Mouse (Mus musculus) naive thymus-derived CD4-positive, alpha-beta T cell, adult 5 months (primary cell): ENCODE results near the gene Fbxw19. TPM values are rescaled to one million over a fixed set of nuclear protein-coding genes. Genes with fewer than 3 reads are reported as not detected.

ENCODE experiments used
- polyA plus RNA-seq: library from polyadenylated mRNA; unstranded; fragments of 100-300 nt; shearing (Covaris generic); gene quantifications from one replicate; pipeline ENCODE4 v1.2.1, GENCODE M21; 2017

Gene Fbxw19
- not detected for polyA plus RNA-seq

GRCm38 (mm10) chr9:109495775-109496174, at the start of gene Fbxw19:
Fbxw19 (minus strand) TSS chr9:109495875.

GRCm38 (mm10) chr9:109449040-109449439, 46.6 kb downstream of the Fbxw19 start, which contains the start of gene Fbxw16:
Fbxw16 (minus strand) TSS chr9:109449140.

Other genes starting within 250 kb of the Fbxw19 start
- gene Fbxw14, start 208.2 kb downstream of the Fbxw19 start, polyA plus RNA-seq, result not detected
- not detected for gene Fbxw28, start 156.2 kb downstream of the Fbxw19 start, polyA plus RNA-seq
- gene Fbxw22, start 91.6 kb downstream of the Fbxw19 start, polyA plus RNA-seq, result not detected
- not detected for gene Fbxw16, start 46.7 kb downstream of the Fbxw19 start, polyA plus RNA-seq
- not detected for gene Fbxw15, start 72.4 kb upstream of the Fbxw19 start, polyA plus RNA-seq
- gene Fbxw24, start 130.2 kb upstream of the Fbxw19 start, polyA plus RNA-seq, result not detected
- gene Fbxw25, start 168.8 kb upstream of the Fbxw19 start, polyA plus RNA-seq, result not detected
- not detected for gene Fbxw18, start 206.8 kb upstream of the Fbxw19 start, polyA plus RNA-seq